Mouse (Mus musculus): ENCODE results near the gene Gm42742. TPM values are rescaled to one million over a fixed set of nuclear protein-coding genes. Genes with fewer than 3 reads are reported as not detected.

Gene Gm42742
- polyA plus RNA-seq, 1 experiment from 2014 or later, result 81.2 TPM

DNA sequence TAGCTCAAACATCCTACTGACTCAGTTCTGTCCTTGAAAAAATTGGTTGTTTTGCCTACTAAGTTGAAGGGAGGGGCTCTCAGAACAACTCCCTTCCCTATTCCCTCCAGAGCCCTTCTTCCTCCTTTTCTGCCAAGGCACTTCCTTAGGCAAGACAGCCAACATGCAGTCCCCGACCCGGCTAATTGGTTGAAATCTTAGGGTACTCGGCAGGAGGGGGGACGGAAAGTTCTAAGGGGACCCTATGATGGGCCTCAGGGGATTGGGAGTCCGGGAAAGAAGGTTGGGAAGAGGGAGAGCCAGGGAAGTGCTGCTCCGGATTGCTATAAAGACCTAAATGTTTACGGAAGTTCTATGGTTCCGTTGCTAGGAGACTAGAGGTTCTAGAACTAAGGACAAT, 45.4 kb downstream of the Gm42742 start:
- Histone ChIP-seq H3K4me1 (replicated peaks) (peaks cover 9% of the 10 kb centered on the region; the same call in 1 of the 2 replicates), H3K36me3 (peaks cover 28% of the 10 kb centered on the region), H3K9ac (replicated peaks) (peak overlapping the region; percentile 96), H3K9me3 (no peaks in the 10 kb centered on the region), H3K27ac (no peak overlapping the region), H3K27me3 (no peaks in the 10 kb centered on the region), H3K4me2 (peak overlapping the region; percentile 91), H3K4me3 (replicated peaks) (peak overlapping the region; percentile 100)
- ATAC-seq (ENCODE audit: insufficient number of reproducible peaks, insufficient read depth, low FRiP score, low TSS enrichment, low read depth), result peak; percentile 47; the same call in 1 of the 2 replicates
- WGBS, result 15% methylated on average over 8 of the region's 8 CpGs

DNA sequence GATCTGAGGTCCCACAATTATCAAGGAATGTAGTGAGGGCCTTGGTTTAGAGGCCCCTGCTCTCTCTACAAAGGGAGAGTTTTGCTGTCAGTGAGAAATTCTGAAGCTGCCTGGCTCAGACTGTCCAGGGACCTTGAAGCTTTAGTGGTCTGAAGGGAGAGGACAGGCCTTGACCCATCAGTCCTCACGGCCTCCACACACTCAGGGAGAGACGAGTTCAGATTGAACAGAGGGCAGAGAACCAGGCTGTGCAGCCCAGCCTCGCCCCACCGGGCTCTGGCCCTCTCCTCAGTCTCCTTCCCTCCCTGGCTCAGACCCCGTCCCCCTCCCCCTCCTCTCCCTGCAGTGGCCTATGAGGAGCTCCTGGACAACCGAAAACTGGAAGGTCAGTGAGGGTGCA, 53.5 kb downstream of the Gm42742 start:
- Histone ChIP-seq H3K36me3 (no peaks in the 10 kb centered on the region), H3K4me1 (replicated peaks) (no peaks in the 10 kb centered on the region; the same call in 1 of the 2 replicates), H3K4me3 (replicated peaks) (no peak overlapping the region), H3K4me2 (no peak overlapping the region), H3K27me3 (peaks cover 27% of the 10 kb centered on the region), H3K27ac (no peak overlapping the region), H3K9ac (replicated peaks) (0 out of 2 replicates have a peak overlapping the region, but pooled peaks have one; percentile 8), H3K9me3 (no peaks in the 10 kb centered on the region)
- ATAC-seq (ENCODE audit: insufficient number of reproducible peaks, insufficient read depth, low FRiP score, low TSS enrichment, low read depth), result no peak
- WGBS, result 64% methylated on average over 6 of the region's 6 CpGs

DNA sequence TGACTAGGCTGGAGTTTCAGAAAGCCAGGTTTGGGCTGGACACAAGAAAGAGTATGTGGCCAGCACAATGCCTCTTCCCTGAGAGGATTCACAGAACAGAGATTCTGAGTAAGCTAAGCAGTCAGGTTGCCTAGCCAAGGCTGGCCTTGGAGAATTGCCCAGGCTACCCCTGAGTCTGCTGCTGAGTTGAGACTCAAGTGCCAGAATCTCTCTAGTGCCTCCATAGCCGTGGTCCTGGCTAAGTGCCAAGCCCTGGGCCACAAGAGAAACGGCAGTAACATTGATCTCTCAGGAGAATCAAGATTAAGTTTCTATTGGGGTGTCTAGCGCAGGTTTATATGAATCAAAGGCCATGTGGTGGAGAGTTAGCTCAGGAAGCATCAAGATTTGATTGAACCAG, 55.3 kb downstream of the Gm42742 start:
- no peak for ATAC-seq (ENCODE audit: insufficient number of reproducible peaks, insufficient read depth, low FRiP score, low TSS enrichment, low read depth)
- 76% methylated on average over 3 of the region's 3 CpGs for WGBS

More for the DNA sequence above, 55.3 kb downstream of the Gm42742 start:
- Histone ChIP-seq H3K4me1 (replicated peaks) (no peaks in the 10 kb centered on the region; the same call in 1 of the 2 replicates), H3K27me3 (peaks cover 35% of the 10 kb centered on the region), H3K9ac (replicated peaks) (no peak overlapping the region), H3K9me3 (no peaks in the 10 kb centered on the region), H3K4me3 (replicated peaks) (no peak overlapping the region), H3K36me3 (no peaks in the 10 kb centered on the region), H3K4me2 (no peak overlapping the region), H3K27ac (no peak overlapping the region)

Small RNA genes lying within 50 kb of the gene (microRNA-seq; reads per million reads assigned to microRNA genes)
- gene Gm44343, result not detected

Other genes starting within 250 kb of the Gm42742 start
- gene Ypel3, start 244.1 kb downstream of the Gm42742 start, polyA plus RNA-seq (2016; fragmentation: Nextera tagmentation; extraction: Ambion mirVana), result 104 and 126 TPM in 2 replicates
- 0.50 and 0.68 TPM in 2 replicates for gene Tbx6, start 239.6 kb downstream of the Gm42742 start, polyA plus RNA-seq (2016; fragmentation: Nextera tagmentation; extraction: Ambion mirVana)
- gene Ppp4c, start 228.6 kb downstream of the Gm42742 start, polyA plus RNA-seq (2016; fragmentation: Nextera tagmentation; extraction: Ambion mirVana), result 378 and 401 TPM in 2 replicates
- gene Fam57b, start 223.4 kb downstream of the Gm42742 start, polyA plus RNA-seq (2016; fragmentation: Nextera tagmentation; extraction: Ambion mirVana), result 0.19 and 0.33 TPM in 2 replicates
- not detected in 2 replicates for gene 4930451I11Rik, start 189.5 kb downstream of the Gm42742 start, polyA plus RNA-seq (2016; fragmentation: Nextera tagmentation; extraction: Ambion mirVana)
- 1.5 and 2.3 TPM in 2 replicates for gene Doc2a, start 173.7 kb downstream of the Gm42742 start, polyA plus RNA-seq (2016; fragmentation: Nextera tagmentation; extraction: Ambion mirVana)
- 46.1 and 50.7 TPM in 2 replicates for gene Hirip3, start 159.1 kb downstream of the Gm42742 start, polyA plus RNA-seq (2016; fragmentation: Nextera tagmentation; extraction: Ambion mirVana)
- 93.3 and 101 TPM in 2 replicates for gene Ino80e, start 158.7 kb downstream of the Gm42742 start, polyA plus RNA-seq (2016; fragmentation: Nextera tagmentation; extraction: Ambion mirVana)
- 58.2 and 60.3 TPM in 2 replicates for gene Taok2, start 136.4 kb downstream of the Gm42742 start, polyA plus RNA-seq (2016; fragmentation: Nextera tagmentation; extraction: Ambion mirVana)
- gene Tmem219, start 98.2 kb downstream of the Gm42742 start, polyA plus RNA-seq (2016; fragmentation: Nextera tagmentation; extraction: Ambion mirVana), result 17.7 and 18.0 TPM in 2 replicates
- gene Kctd13, start 92.2 kb downstream of the Gm42742 start, polyA plus RNA-seq (2016; fragmentation: Nextera tagmentation; extraction: Ambion mirVana), result 18.3 and 19.7 TPM in 2 replicates
- 0.17 and 0.30 TPM in 2 replicates for gene Asphd1, start 71.5 kb downstream of the Gm42742 start, polyA plus RNA-seq (2016; fragmentation: Nextera tagmentation; extraction: Ambion mirVana)
- gene Sez6l2, start 70.5 kb downstream of the Gm42742 start, polyA plus RNA-seq (2016; fragmentation: Nextera tagmentation; extraction: Ambion mirVana), result 0.14 and 0.35 TPM in 2 replicates
- 76.5 and 80.7 TPM in 2 replicates for gene Cdipt, start 45.2 kb downstream of the Gm42742 start, polyA plus RNA-seq (2016; fragmentation: Nextera tagmentation; extraction: Ambion mirVana)
- 0.64 and 1.1 TPM in 2 replicates for gene Cdiptos, start 45.0 kb downstream of the Gm42742 start, polyA plus RNA-seq (2016; fragmentation: Nextera tagmentation; extraction: Ambion mirVana)
- 4.1 and 4.6 TPM in 2 replicates for gene Mvp, start 6.5 kb downstream of the Gm42742 start, polyA plus RNA-seq (2016; fragmentation: Nextera tagmentation; extraction: Ambion mirVana)
- 0.42 and 0.59 TPM in 2 replicates for gene Pagr1b, start 4.6 kb downstream of the Gm42742 start, polyA plus RNA-seq (2016; fragmentation: Nextera tagmentation; extraction: Ambion mirVana)
- 33.0 and 34.4 TPM in 2 replicates for gene Pagr1a, start 3.7 kb downstream of the Gm42742 start, polyA plus RNA-seq (2016; fragmentation: Nextera tagmentation; extraction: Ambion mirVana)
- 3.1 and 6.4 TPM in 2 replicates for gene Prrt2, start 114 bp upstream of the Gm42742 start, polyA plus RNA-seq (2016; fragmentation: Nextera tagmentation; extraction: Ambion mirVana)
- gene Maz, start 5.9 kb upstream of the Gm42742 start, polyA plus RNA-seq (2016; fragmentation: Nextera tagmentation; extraction: Ambion mirVana), result 120 and 123 TPM in 2 replicates
- 157 and 161 TPM in 2 replicates for gene Kif22, start 21.4 kb upstream of the Gm42742 start, polyA plus RNA-seq (2016; fragmentation: Nextera tagmentation; extraction: Ambion mirVana)
- gene Zg16, start 66.2 kb upstream of the Gm42742 start, polyA plus RNA-seq (2016; fragmentation: Nextera tagmentation; extraction: Ambion mirVana), result not detected in 2 replicates
- 1.4 and 1.8 TPM in 2 replicates for gene AI467606, start 70.3 kb upstream of the Gm42742 start, polyA plus RNA-seq (2016; fragmentation: Nextera tagmentation; extraction: Ambion mirVana)
- gene Qprt, start 101.1 kb upstream of the Gm42742 start, polyA plus RNA-seq (2016; fragmentation: Nextera tagmentation; extraction: Ambion mirVana), result 1.3 and 1.7 TPM in 2 replicates
- 0.26 TPM in 1 of 2 replicates, not detected in the other for gene Spn, start 116.7 kb upstream of the Gm42742 start, polyA plus RNA-seq (2016; fragmentation: Nextera tagmentation; extraction: Ambion mirVana)
- gene Cd2bp2, start 175.0 kb upstream of the Gm42742 start, polyA plus RNA-seq (2016; fragmentation: Nextera tagmentation; extraction: Ambion mirVana), result 86.5 and 91.8 TPM in 2 replicates
- 40.9 and 45.3 TPM in 2 replicates for gene Tbc1d10b, start 187.4 kb upstream of the Gm42742 start, polyA plus RNA-seq (2016; fragmentation: Nextera tagmentation; extraction: Ambion mirVana)
- 142 and 145 TPM in 2 replicates for gene Mylpf, start 187.8 kb upstream of the Gm42742 start, polyA plus RNA-seq (2016; fragmentation: Nextera tagmentation; extraction: Ambion mirVana)
- gene Zfp553, start 212.0 kb upstream of the Gm42742 start, polyA plus RNA-seq (2016; fragmentation: Nextera tagmentation; extraction: Ambion mirVana), result 61.9 and 65.5 TPM in 2 replicates
- gene Sept1, start 212.0 kb upstream of the Gm42742 start, polyA plus RNA-seq (2016; fragmentation: Nextera tagmentation; extraction: Ambion mirVana), result 34.1 and 35.9 TPM in 2 replicates
- 79.5 and 84.1 TPM in 2 replicates for gene Zfp771, start 223.2 kb upstream of the Gm42742 start, polyA plus RNA-seq (2016; fragmentation: Nextera tagmentation; extraction: Ambion mirVana)
- 219 and 224 TPM in 2 replicates for gene Dctpp1, start 239.6 kb upstream of the Gm42742 start, polyA plus RNA-seq (2016; fragmentation: Nextera tagmentation; extraction: Ambion mirVana)